Mouse (Mus musculus): ENCODE results near the gene Tex44. TPM values are rescaled to one million over a fixed set of nuclear protein-coding genes. Genes with fewer than 3 reads are reported as not detected.

Gene Tex44
- total and polyA plus RNA-seq, 2 experiments from 2014 or later: 0.29 TPM; not detected in 1

DNA sequence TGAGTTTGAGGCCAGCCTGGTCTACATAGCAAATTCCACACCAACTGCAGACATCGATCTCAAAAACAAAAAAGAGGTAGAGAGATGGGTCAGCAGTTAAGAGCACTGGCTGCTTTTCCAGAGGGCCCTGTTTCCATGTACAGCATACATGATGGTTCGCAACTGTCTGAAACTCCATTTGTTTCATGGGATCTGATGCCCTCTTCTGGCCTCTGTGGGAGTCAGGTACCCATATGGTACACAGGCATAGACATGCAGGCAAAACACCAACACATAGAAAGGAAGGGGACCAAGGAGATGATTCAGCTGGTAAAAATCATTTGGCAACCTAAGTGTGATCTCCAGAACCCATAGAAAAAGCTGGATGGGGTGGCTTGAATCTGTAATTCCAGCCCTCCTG lies 12.4 kb downstream of the Tex44 start:
- H3K9me3 ChIP-seq (ENCODE audit: low read length): no peaks in the 10 kb centered on the region
- DNase-seq (no peak), ATAC-seq (no peak)
- 62% methylated on average over 2 of the region's 2 CpGs for WGBS
- H3K27ac ChIP-seq (ENCODE audit: low read depth, low read length): no peak overlapping the region
- H3K36me3 ChIP-seq (ENCODE audit: insufficient read depth): no peaks in the 10 kb centered on the region
- H3K9ac ChIP-seq: no peak overlapping the region
- peak; percentile 57 for TF ChIP-seq CTCF (IDR thresholded peaks at IDR 0.05; ENCODE audit: low read depth)
- no peak overlapping the region for H3K4me2 ChIP-seq (ENCODE audit: low read depth)
- peaks cover 38% of the 10 kb centered on the region for H3K4me1 ChIP-seq (ENCODE audit: insufficient read depth)
- no peak overlapping the region for H3K4me3 ChIP-seq (ENCODE audit: low read depth, low read length)
- H3K27me3 ChIP-seq (ENCODE audit: insufficient read depth, low read length): no peaks in the 10 kb centered on the region

GRCm38 (mm10) chr1:86439487-86440170 lies 13.5 kb downstream of the Tex44 start:
- no peaks in the 10 kb centered on the region for H3K27me3 ChIP-seq (ENCODE audit: insufficient read depth, low read length)
- H3K4me1 ChIP-seq (ENCODE audit: insufficient read depth): peaks cover 31% of the 10 kb centered on the region
- peak overlapping the region; percentile 94 for H3K4me2 ChIP-seq (ENCODE audit: low read depth)
- no peak overlapping the region for H3K4me3 ChIP-seq (ENCODE audit: low read depth, low read length)
- ATAC-seq (no peak), DNase-seq (no peak)
- no peak for TF ChIP-seq CTCF (IDR thresholded peaks at IDR 0.05; ENCODE audit: low read depth)
- H3K36me3 ChIP-seq (ENCODE audit: insufficient read depth): no peaks in the 10 kb centered on the region
- WGBS: 31% methylated on average over 8 of the region's 8 CpGs
- 0 out of 2 replicates have a peak overlapping the region, but pooled peaks have one; percentile 92 for H3K9ac ChIP-seq
- H3K27ac ChIP-seq (ENCODE audit: low read depth, low read length): peak overlapping the region; percentile 99
- no peaks in the 10 kb centered on the region for H3K9me3 ChIP-seq (ENCODE audit: low read length)

DNA sequence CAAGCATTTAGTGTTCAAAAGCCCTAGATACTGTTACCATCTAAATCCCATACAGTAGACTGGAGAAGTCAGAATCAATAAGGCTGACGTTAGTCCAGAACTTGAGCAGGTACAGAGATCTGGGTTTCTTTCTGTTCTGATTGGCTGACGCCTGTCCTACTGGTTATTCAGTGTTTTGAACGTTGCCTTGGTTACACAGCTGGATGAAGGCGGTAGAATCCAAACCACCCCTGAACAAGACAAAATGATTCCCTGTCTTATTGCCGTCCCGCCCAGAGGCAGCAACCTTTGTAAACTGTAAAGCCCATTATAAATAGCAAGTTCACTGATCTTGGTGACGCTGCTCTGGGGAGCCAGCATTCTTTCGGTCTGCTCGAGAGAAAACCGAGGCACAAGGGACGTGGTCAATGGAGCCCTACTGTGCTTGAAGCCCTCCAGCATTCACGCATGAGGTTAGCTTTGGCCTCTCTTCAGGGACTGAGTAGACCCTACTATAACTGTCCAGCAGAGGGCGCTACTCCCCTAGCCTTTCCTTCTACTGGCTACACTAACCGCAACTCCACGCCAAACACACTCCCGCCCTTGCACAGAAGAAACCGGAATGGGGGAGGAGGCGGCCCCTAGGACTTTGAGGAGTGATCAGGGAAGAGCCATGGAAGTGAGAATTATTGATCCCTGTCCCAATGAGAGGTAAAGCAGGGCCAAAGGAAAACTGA lies 14.2 kb downstream of the Tex44 start:
- Histone ChIP-seq H3K27me3 (ENCODE audit: insufficient read depth, low read length) (no peaks in the 10 kb centered on the region), H3K4me3 (ENCODE audit: low read depth, low read length) (peak overlapping the region; percentile 44), H3K27ac (ENCODE audit: low read depth, low read length) (peak overlapping the region; percentile 99), H3K9me3 (ENCODE audit: low read length) (no peaks in the 10 kb centered on the region), H3K4me1 (ENCODE audit: insufficient read depth) (peaks cover 24% of the 10 kb centered on the region), H3K4me2 (ENCODE audit: low read depth) (peak overlapping the region; percentile 94), H3K9ac (peak overlapping the region; percentile 92; the same call in 1 of the 2 replicates), H3K36me3 (ENCODE audit: insufficient read depth) (no peaks in the 10 kb centered on the region)
- ATAC-seq (peak; percentile 73), DNase-seq (peak; percentile 95)
- WGBS: 4% methylated on average over 18 of the region's 18 CpGs
- TF ChIP-seq CTCF (IDR thresholded peaks at IDR 0.05; ENCODE audit: low read depth): peak; percentile 98

GRCm38 (mm10) chr1:86440887-86441723 lies 15.0 kb downstream of the Tex44 start:
- peak overlapping the region; percentile 94 for H3K4me2 ChIP-seq (ENCODE audit: low read depth)
- TF ChIP-seq CTCF (IDR thresholded peaks at IDR 0.05; ENCODE audit: low read depth): no peak
- WGBS: 1% methylated on average over 29 of the region's 29 CpGs
- peak overlapping the region; percentile 99 for H3K27ac ChIP-seq (ENCODE audit: low read depth, low read length)
- H3K9me3 ChIP-seq (ENCODE audit: low read length): no peaks in the 10 kb centered on the region
- peak overlapping the region; percentile 44 for H3K4me3 ChIP-seq (ENCODE audit: low read depth, low read length)
- no peaks in the 10 kb centered on the region for H3K36me3 ChIP-seq (ENCODE audit: insufficient read depth)
- DNase-seq (peak; percentile 89), ATAC-seq (peak; percentile 42)
- H3K4me1 ChIP-seq (ENCODE audit: insufficient read depth): peaks cover 19% of the 10 kb centered on the region; the same call in 1 of the 2 replicates
- H3K9ac ChIP-seq: peak overlapping the region; percentile 92
- no peaks in the 10 kb centered on the region for H3K27me3 ChIP-seq (ENCODE audit: insufficient read depth, low read length)

GRCm38 (mm10) chr1:86441724-86441979 lies 15.5 kb downstream of the Tex44 start:
- 1% methylated on average over 5 of the region's 5 CpGs for WGBS
- Histone ChIP-seq H3K27me3 (ENCODE audit: insufficient read depth, low read length) (no peaks in the 10 kb centered on the region), H3K36me3 (ENCODE audit: insufficient read depth) (no peaks in the 10 kb centered on the region), H3K27ac (ENCODE audit: low read depth, low read length) (peak overlapping the region; percentile 99), H3K9me3 (ENCODE audit: low read length) (no peaks in the 10 kb centered on the region), H3K4me3 (ENCODE audit: low read depth, low read length) (peak overlapping the region; percentile 44), H3K4me1 (ENCODE audit: insufficient read depth) (peaks cover 19% of the 10 kb centered on the region; the same call in 1 of the 2 replicates), H3K9ac (peak overlapping the region; percentile 92), H3K4me2 (ENCODE audit: low read depth) (peak overlapping the region; percentile 94)
- TF ChIP-seq CTCF (IDR thresholded peaks at IDR 0.05; ENCODE audit: low read depth): no peak
- no peak for ATAC-seq
- DNase-seq: no peak

DNA sequence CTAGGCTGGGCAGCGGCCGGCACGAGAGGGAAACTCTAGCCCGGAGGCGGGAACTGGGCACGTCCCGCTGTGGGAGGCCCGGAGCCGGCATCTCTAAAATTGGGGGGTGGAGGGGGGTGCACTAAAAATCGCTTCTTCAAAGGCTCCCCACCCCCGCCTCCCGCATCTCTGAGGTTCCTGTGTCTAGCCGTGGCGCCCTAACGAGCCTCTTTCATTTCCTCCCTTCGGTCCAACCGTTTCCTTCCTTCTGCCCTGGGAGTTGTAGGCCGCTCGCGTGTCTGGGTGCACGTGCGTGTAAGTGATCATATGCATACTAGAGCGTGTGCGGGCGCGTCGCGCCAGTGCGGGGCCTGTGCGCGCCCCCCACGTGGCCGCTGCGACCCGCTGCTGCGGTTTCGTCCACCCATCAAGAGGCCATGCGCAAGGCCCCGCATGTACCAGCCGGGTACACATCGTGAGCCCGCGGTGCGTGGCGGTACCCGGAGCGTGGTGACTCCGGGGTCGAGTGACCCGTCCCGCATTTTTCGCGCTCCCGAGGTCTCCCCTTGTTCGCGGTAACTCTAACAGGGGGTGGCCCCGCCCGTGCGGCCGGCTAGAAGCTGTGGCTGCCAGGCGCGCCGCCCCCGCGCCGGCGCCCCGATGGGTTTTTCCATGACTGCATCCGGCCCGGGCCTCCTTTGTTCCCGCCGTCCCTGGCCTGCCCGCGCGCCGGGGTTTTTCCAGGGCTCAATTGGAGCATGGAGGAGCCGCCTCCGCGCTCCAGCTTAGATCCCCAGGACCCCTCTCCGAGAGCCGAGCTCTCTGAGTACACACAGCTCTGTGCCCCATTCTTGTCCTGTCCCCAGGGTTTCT lies 16.1 kb downstream of the Tex44 start:
- 3% methylated on average over 81 of the region's 81 CpGs for WGBS
- Histone ChIP-seq H3K4me1 (ENCODE audit: insufficient read depth) (peaks cover 19% of the 10 kb centered on the region; the same call in 1 of the 2 replicates), H3K9ac (peak overlapping the region; percentile 92), H3K36me3 (ENCODE audit: insufficient read depth) (no peaks in the 10 kb centered on the region), H3K27ac (ENCODE audit: low read depth, low read length) (peak overlapping the region; percentile 99), H3K4me3 (ENCODE audit: low read depth, low read length) (peak overlapping the region; percentile 44), H3K27me3 (ENCODE audit: insufficient read depth, low read length) (no peaks in the 10 kb centered on the region), H3K9me3 (ENCODE audit: low read length) (no peaks in the 10 kb centered on the region), H3K4me2 (ENCODE audit: low read depth) (peak overlapping the region; percentile 94)
- TF ChIP-seq CTCF (IDR thresholded peaks at IDR 0.05; ENCODE audit: low read depth): no peak
- ATAC-seq: peak; percentile 73
- peak; percentile 91 for DNase-seq

Measured in forebrain, postnatal 0 days (tissue).